28 mouse cellular contexts compared by ENCODE assay signal in the genomic region with DNA sequence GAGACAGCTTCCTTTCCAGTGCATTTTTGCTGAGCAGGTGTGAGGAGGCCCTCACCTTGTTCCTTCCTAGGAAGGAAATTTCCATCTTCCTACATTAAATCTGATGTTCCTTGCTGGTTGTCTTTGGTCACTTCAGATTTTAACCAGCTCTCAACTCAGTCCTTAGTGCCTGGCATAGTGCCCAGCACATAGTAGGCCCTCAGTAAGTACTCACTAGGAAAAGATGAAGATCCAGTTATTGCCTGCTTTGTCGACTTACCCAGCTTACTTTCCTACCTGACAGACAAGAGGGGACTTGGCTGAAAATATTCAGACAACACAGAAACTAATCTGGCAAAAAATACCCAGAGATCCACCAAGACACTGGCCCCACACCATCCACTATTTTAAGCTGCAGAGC. TPM values are rescaled to one million over a fixed set of nuclear protein-coding genes. Genes with fewer than 3 reads are reported as not detected.
DNase-seq lines count a peak whose midpoint lies in the region; ATAC-seq and TF ChIP-seq lines count a peak whose summit lies in the region.
"Had no signal": no experiment of that assay in that cellular context is flagged by ENCODE, and none has a peak within 500 bp of the region (broad histone marks: within the 10 kb centered on the region; RNA-seq: fewer than 3 reads in every experiment).

No protein-coding gene starts in this region.

- H3K27me3 ChIP-seq in intestine, embryonic 14.5 days (replicated peaks; ENCODE audit: control insufficient read depth, insufficient read depth, low read length): no peaks in the 10 kb centered on the region
- H3K27me3 ChIP-seq in intestine, embryonic 16.5 days (replicated peaks; ENCODE audit: control insufficient read depth, insufficient read depth, low read length): no peaks in the 10 kb centered on the region
- no peaks in the 10 kb centered on the region for H3K27me3 ChIP-seq in lung, embryonic 16.5 days (ENCODE audit: control insufficient read depth, insufficient read depth, low read depth, low read length)
- no peaks in the 10 kb centered on the region for H3K27me3 ChIP-seq in MEL (ENCODE audit: control insufficient read depth in 1 of 2, insufficient read depth in 2 of 2, low read length in 2 of 2)
- H3K27me3 ChIP-seq: embryonic facial prominence, embryonic 12.5 days; hindbrain, embryonic 15.5 days had no signal

- no peak overlapping the region for H3K4me3 ChIP-seq in gastrocnemius, adult 2 months
- no peak overlapping the region for H3K4me3 ChIP-seq in intestine, embryonic 14.5 days (ENCODE audit: low read depth, low read length)
- no peak overlapping the region for H3K4me3 ChIP-seq in intestine, embryonic 16.5 days (ENCODE audit: low read length)
- H3K4me3 ChIP-seq in lung, embryonic 16.5 days (ENCODE audit: low read length): no peak overlapping the region
- no peak overlapping the region for H3K4me3 ChIP-seq in MEL (ENCODE audit: control insufficient read depth in 1 of 2, insufficient read depth in 1 of 2, low read depth in 2 of 2, low read length in 2 of 2)
- H3K4me3 ChIP-seq: embryonic facial prominence, embryonic 12.5 days; hindbrain, embryonic 10.5 days; hindbrain, embryonic 15.5 days; left cerebral cortex, adult 2 months had no signal

- no peak for TF ChIP-seq POLR2A in MEL (IDR thresholded peaks at IDR 0.05; ENCODE audit: control insufficient read depth in 1 of 2, insufficient read depth in 1 of 2, low read depth in 1 of 2, low read length in 2 of 2, poor library complexity in 1 of 2)

- WGBS in intestine, embryonic 14.5 days: 44% methylated on average over 1 of the region's 1 CpGs
- 67% methylated on average over 1 of the region's 1 CpGs for WGBS in intestine, embryonic 16.5 days
- WGBS in lung, embryonic 16.5 days: 50% methylated on average over 1 of the region's 1 CpGs

- H3K36me3 ChIP-seq in intestine, embryonic 14.5 days (ENCODE audit: control insufficient read depth, insufficient read depth, low read length): peaks cover 13% of the 10 kb centered on the region
- peaks cover 3% of the 10 kb centered on the region; the same call in 1 of the 2 replicates for H3K36me3 ChIP-seq in intestine, embryonic 16.5 days (ENCODE audit: control insufficient read depth, insufficient read depth, low read length)
- H3K36me3 ChIP-seq in lung, embryonic 16.5 days (ENCODE audit: control insufficient read depth, insufficient read depth, low read length): peaks cover 10% of the 10 kb centered on the region; the same call in 1 of the 2 replicates
- peaks cover 0 to 13% of the 10 kb centered on the region in 2 experiments; a peak in 2 of 4 replicates for H3K36me3 ChIP-seq in MEL (ENCODE audit: control insufficient read depth in 1 of 2, insufficient read depth in 2 of 2, low read length in 2 of 2)

- no peaks in the 10 kb centered on the region for H3K9me3 ChIP-seq in intestine, embryonic 14.5 days (ENCODE audit: control insufficient read depth, low read length)
- H3K9me3 ChIP-seq in intestine, embryonic 16.5 days (ENCODE audit: control insufficient read depth, low read length): no peaks in the 10 kb centered on the region
- H3K9me3 ChIP-seq in lung, embryonic 16.5 days (ENCODE audit: control insufficient read depth, low read length): no peaks in the 10 kb centered on the region
- no peaks in the 10 kb centered on the region for H3K9me3 ChIP-seq in MEL (replicated peaks; ENCODE audit: insufficient read depth, low read length)
- H3K9me3 ChIP-seq: embryonic facial prominence, embryonic 12.5 days; hindbrain, embryonic 10.5 days; hindbrain, embryonic 15.5 days had no signal

- TF ChIP-seq CTCF in gastrocnemius, adult 2 months (IDR thresholded peaks at IDR 0.05): no peak
- no peak for TF ChIP-seq CTCF in MEL (IDR thresholded peaks at IDR 0.05 in 2 of 3, conservative IDR thresholded peaks at IDR 0.05 in 1 of 3; ENCODE audit: control insufficient read depth in 1 of 3, insufficient read depth in 1 of 3, low read depth in 2 of 3, low read length in 3 of 3, poor library complexity in 1 of 3, severe bottlenecking in 1 of 3)

- no peak overlapping the region for H3K27ac ChIP-seq in gastrocnemius, adult 2 months
- H3K27ac ChIP-seq in intestine, embryonic 14.5 days (ENCODE audit: low read depth): peak overlapping the region; percentile 91; the same call in 1 of the 2 replicates
- no peak overlapping the region for H3K27ac ChIP-seq in intestine, embryonic 16.5 days (ENCODE audit: low read length)
- peak overlapping the region; percentile 90 for H3K27ac ChIP-seq in lung, embryonic 16.5 days (ENCODE audit: low read length)
- H3K27ac ChIP-seq in MEL (ENCODE audit: control insufficient read depth, low read depth, low read length): no peak overlapping the region
- H3K27ac ChIP-seq: hindbrain, embryonic 10.5 days; hindbrain, embryonic 15.5 days; left cerebral cortex, adult 2 months; liver, embryonic 14.5 days had no signal

- DNase-seq in gastrocnemius, adult 2 months: peak; percentile 7
- DNase-seq in gastrocnemius, postnatal 4 days (ENCODE audit: low spot score in 2 of 2): no peak
- no peak for DNase-seq in intestine, embryonic 14.5 days (ENCODE audit: low spot score)
- DNase-seq in lung, postnatal 36 days: no peak
- DNase-seq in MEL (ENCODE audit: low read depth, low spot score): no peak
- DNase-seq: adrenal gland, postnatal 25 days; cerebellum, adult 11-12 months; cerebellum, adult 9-11 months; embryo, embryonic 11 days; gastrocnemius, postnatal 25 days; heart, adult 18-20 months; kidney, postnatal 14 days; liver; lung, adult 2 months; right cerebral cortex, postnatal 25 days; thymus, postnatal 14 days had no signal

- no peak for TF ChIP-seq RAD21 in MEL (IDR thresholded peaks at IDR 0.05; ENCODE audit: low read depth, low read length)

- ATAC-seq in intestine, embryonic 14.5 days (replicated peaks; ENCODE audit: low FRiP score, low TSS enrichment, low read depth): no peak
- ATAC-seq in intestine, embryonic 16.5 days: no peak
- ATAC-seq in lung, embryonic 16.5 days (ENCODE audit: low read depth): no peak
- ATAC-seq in CD4-positive, CD25-positive, alpha-beta regulatory T cell, adult 4 months: no peak
- ATAC-seq: forebrain, embryonic 14.5 days; inflammation-experienced regulatory T-cells, adult 6 months; midbrain, embryonic 16.5 days had no signal

- H3K4me1 ChIP-seq in intestine, embryonic 14.5 days (replicated peaks; ENCODE audit: control insufficient read depth, insufficient read depth, low read length): peaks cover 44% of the 10 kb centered on the region
- H3K4me1 ChIP-seq in intestine, embryonic 16.5 days (ENCODE audit: control insufficient read depth, insufficient read depth, low read length): peaks cover 54% of the 10 kb centered on the region
- peaks cover 42% of the 10 kb centered on the region for H3K4me1 ChIP-seq in lung, embryonic 16.5 days (replicated peaks; ENCODE audit: control insufficient read depth, insufficient read depth, low read length)
- H3K4me1 ChIP-seq in MEL (ENCODE audit: control insufficient read depth in 1 of 2, insufficient read depth in 2 of 2, low read length in 2 of 2): peaks cover 2 to 6% of the 10 kb centered on the region in 2 experiments; a peak in 2 of 4 replicates

- no peaks in the 10 kb centered on the region for H3K79me2 ChIP-seq in MEL (ENCODE audit: control insufficient read depth, insufficient read depth, low read length, poor library complexity)

- intact Hi-C loops in gastrocnemius, adult 2 months (cut with DNase I): no loop called here

- H3K4me2 ChIP-seq in intestine, embryonic 14.5 days (ENCODE audit: low read length): no peak overlapping the region
- no peak overlapping the region for H3K4me2 ChIP-seq in intestine, embryonic 16.5 days (ENCODE audit: low read depth, low read length)
- H3K4me2 ChIP-seq in lung, embryonic 16.5 days (ENCODE audit: low read depth, low read length): no peak overlapping the region
- H3K4me2 ChIP-seq: embryonic facial prominence, embryonic 12.5 days; hindbrain, embryonic 15.5 days; midbrain, embryonic 11.5 days had no signal

- no peak overlapping the region for H3K9ac ChIP-seq in intestine, embryonic 14.5 days (ENCODE audit: low read length)
- H3K9ac ChIP-seq in intestine, embryonic 16.5 days (ENCODE audit: low read depth, low read length): no peak overlapping the region
- no peak overlapping the region for H3K9ac ChIP-seq in lung, embryonic 16.5 days (ENCODE audit: low read length)
- no peak overlapping the region for H3K9ac ChIP-seq in MEL (ENCODE audit: control insufficient read depth, low read depth, low read length, poor library complexity, severe bottlenecking)
- H3K9ac ChIP-seq: embryonic facial prominence, embryonic 12.5 days; hindbrain, embryonic 15.5 days; liver, embryonic 14.5 days had no signal

- TF ChIP-seq EP300 in MEL (IDR thresholded peaks at IDR 0.05; ENCODE audit: low read depth in 1 of 2, low read length in 2 of 2): no peak

TF ChIP-seq in MEL, 35 proteins besides CTCF, POLR2A, EP300 and RAD21:
- TF ChIP-seq ZKSCAN1 (IDR thresholded peaks at IDR 0.05; ENCODE audit: low read depth, low read length): peak; percentile 88
- no peak for TF ChIP-seq GATA1 (IDR thresholded peaks at IDR 0.05; ENCODE audit: low read depth, low read length)

RNA-seq across cellular contexts. Expression of a gene that starts 8.6 kb away (rescaled TPM):
- 10 to 100 TPM; 25.7 to 46.6 TPM for total RNA-seq in gastrocnemius, adult 2 months (2021)
- total RNA-seq in gastrocnemius, postnatal 4 days (2021): 100 to 1,000 TPM; 132 to 157 TPM
- polyA plus RNA-seq in intestine, embryonic 14.5 days (2014; fragmentation: Nextera tagmentation; extraction: Ambion mirVana): 159 and 165 TPM in 2 replicates
- 79.7 and 89.1 TPM in 2 replicates for polyA plus RNA-seq in intestine, embryonic 16.5 days (2015; fragmentation: Nextera tagmentation; extraction: Ambion mirVana)
- 131 and 152 TPM in 2 replicates for polyA plus RNA-seq in lung, embryonic 16.5 days (2015; fragmentation: Nextera tagmentation; extraction: Ambion mirVana)
- total RNA-seq in MEL (2012; rRNA removed): 1.2 and 1.5 TPM in 2 replicates
- polyA plus RNA-seq in MEL (2012; ENCODE audit: insufficient read depth in 1 of 2, insufficient read length in 2 of 2, low read depth in 1 of 2, low replicate concordance in 2 of 2, missing spikeins in 1 of 2): 10 to 100 TPM in 1 of 2 experiments, not detected in 1; 22.5 TPM
- 100 to 1,000 TPM; 139 to 188 TPM for polyA plus RNA-seq in CD4-positive, CD25-positive, alpha-beta regulatory T cell, adult 4 months (2017; shearing (Covaris generic))

Comparison
In these comparisons a context has a peak if more than half of its experiments do, and no peak if none do; other contexts are left out.
1. H3K27ac ChIP-seq: peak in intestine, embryonic 14.5 days (single experiment) and lung, embryonic 16.5 days (single experiment); none in gastrocnemius, adult 2 months (single experiment), intestine, embryonic 16.5 days (single experiment) and MEL (single experiment).